Comparison of ENCODE assay signal across 16 mouse cellular contexts in the genomic region with DNA sequence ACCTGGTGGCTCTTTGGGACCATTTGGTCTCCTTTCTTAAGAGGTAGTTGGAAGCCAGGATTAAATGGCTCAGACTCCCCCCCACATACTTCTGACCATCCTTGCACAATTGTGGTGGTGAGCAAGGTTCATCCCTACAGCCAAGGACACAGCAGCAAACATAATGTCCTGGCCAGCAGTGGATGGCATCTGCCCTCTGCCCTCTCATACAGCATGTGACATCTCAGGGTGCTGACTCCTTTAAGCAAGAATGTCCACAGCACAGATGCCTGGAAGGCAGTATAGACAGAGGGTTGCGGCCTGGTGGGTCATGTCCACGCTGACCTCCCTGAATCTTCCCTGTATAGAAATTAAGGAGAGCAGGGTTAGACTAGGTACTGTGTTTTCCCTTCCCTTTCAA. TPM values are rescaled to one million over a fixed set of nuclear protein-coding genes. Genes with fewer than 3 reads are reported as not detected.
DNase-seq lines count a peak whose midpoint lies in the region; ATAC-seq and TF ChIP-seq lines count a peak whose summit lies in the region.
"Had no signal": no experiment of that assay in that cellular context is flagged by ENCODE, and none has a peak within 500 bp of the region (broad histone marks: within the 10 kb centered on the region; RNA-seq: fewer than 3 reads in every experiment).

No protein-coding gene starts in this region.

- no peaks in the 10 kb centered on the region; the same call in 1 of the 2 replicates for H3K27me3 ChIP-seq in hindbrain, embryonic 10.5 days (ENCODE audit: insufficient read depth, poor library complexity, severe bottlenecking)
- H3K27me3 ChIP-seq in hindbrain, embryonic 14.5 days (ENCODE audit: control insufficient read depth, insufficient read depth, low read length): no peaks in the 10 kb centered on the region
- no peaks in the 10 kb centered on the region for H3K27me3 ChIP-seq in liver, embryonic 14.5 days (ENCODE audit: control insufficient read depth, insufficient read depth, low read length)
- H3K27me3 ChIP-seq in kidney, postnatal 0 days (ENCODE audit: insufficient read depth, low read length): no peaks in the 10 kb centered on the region
- no peaks in the 10 kb centered on the region for H3K27me3 ChIP-seq in small intestine, adult 2 months (ENCODE audit: control insufficient read depth, insufficient read depth, low read length)
- H3K27me3 ChIP-seq: hindbrain, embryonic 15.5 days; lung, embryonic 15.5 days; midbrain, embryonic 15.5 days had no signal

- H3K27ac ChIP-seq in hindbrain, embryonic 10.5 days: peak overlapping the region; percentile 77
- H3K27ac ChIP-seq in hindbrain, embryonic 14.5 days: no peak overlapping the region
- no peak overlapping the region for H3K27ac ChIP-seq in liver, embryonic 14.5 days
- H3K27ac ChIP-seq in kidney, postnatal 0 days: 0 out of 2 replicates have a peak overlapping the region, but pooled peaks have one; percentile 25
- H3K27ac ChIP-seq in small intestine, adult 2 months (ENCODE audit: insufficient read depth, low read depth, low read length): 0 out of 2 replicates have a peak overlapping the region, but pooled peaks have one; percentile 48
- H3K27ac ChIP-seq: lung, embryonic 15.5 days; midbrain, embryonic 15.5 days had no signal

- TF ChIP-seq POLR2A in small intestine, adult 2 months (IDR thresholded peaks at IDR 0.05; ENCODE audit: low read depth, low read length): no peak

- peaks cover 99% of the 10 kb centered on the region for H3K4me1 ChIP-seq in hindbrain, embryonic 10.5 days (replicated peaks)
- H3K4me1 ChIP-seq in hindbrain, embryonic 14.5 days (replicated peaks; ENCODE audit: control insufficient read depth, insufficient read depth, low read length): peaks cover 71% of the 10 kb centered on the region
- peaks cover 0 to 10% of the 10 kb centered on the region in 2 experiments; a peak in 2 of 4 replicates for H3K4me1 ChIP-seq in liver, embryonic 14.5 days (replicated peaks; ENCODE audit: control insufficient read depth in 2 of 2, insufficient read depth in 2 of 2, low read length in 1 of 2)
- peaks cover 29% of the 10 kb centered on the region; the same call in 1 of the 2 replicates for H3K4me1 ChIP-seq in kidney, postnatal 0 days (replicated peaks; ENCODE audit: insufficient read depth, low read length)
- peaks cover 42% of the 10 kb centered on the region for H3K4me1 ChIP-seq in small intestine, adult 2 months (ENCODE audit: control insufficient read depth, insufficient read depth, insufficient read length, low read length)

- no peak for DNase-seq in hindbrain, embryonic 10.5 days (ENCODE audit: low spot score)
- DNase-seq in hindbrain, embryonic 14.5 days (ENCODE audit: low spot score): no peak
- DNase-seq in liver, embryonic 14.5 days (ENCODE audit: low read depth in 3 of 3, low spot score in 3 of 3): no peak
- no peak for DNase-seq in liver
- DNase-seq in kidney, postnatal 0 days (ENCODE audit: low spot score): no peak
- DNase-seq in lung, postnatal 25 days (ENCODE audit: low spot score): no peak
- DNase-seq in lung, postnatal 36 days: no peak
- DNase-seq: cerebellum, adult 9-10 months; gastrocnemius, postnatal 10 days; heart, adult 18-20 months; thymus, adult 18-20 months had no signal

- ATAC-seq in hindbrain, embryonic 14.5 days (ENCODE audit: low FRiP score): no peak
- ATAC-seq in liver, embryonic 14.5 days (ENCODE audit: insufficient read depth): 0 out of 2 replicates have a peak, but pooled peaks have one; percentile 27
- peak; percentile 76 for ATAC-seq in kidney, postnatal 0 days (replicated peaks; ENCODE audit: low FRiP score, low read depth)
- ATAC-seq: activated CD4-positive, CD25-positive, alpha-beta regulatory T cell, adult 4 months; midbrain, embryonic 15.5 days had no signal

- H3K4me2 ChIP-seq in hindbrain, embryonic 14.5 days (replicated peaks): no peak overlapping the region
- no peak overlapping the region for H3K4me2 ChIP-seq in liver, embryonic 14.5 days (ENCODE audit: low read depth)
- no peak overlapping the region for H3K4me2 ChIP-seq in kidney, postnatal 0 days (ENCODE audit: low read length)
- H3K4me2 ChIP-seq: lung, embryonic 15.5 days; midbrain, embryonic 15.5 days had no signal

- 70% methylated on average over 2 of the region's 2 CpGs for WGBS in hindbrain, embryonic 10.5 days
- 77% methylated on average over 2 of the region's 2 CpGs for WGBS in hindbrain, embryonic 14.5 days
- 64% methylated on average over 2 of the region's 2 CpGs for WGBS in liver, embryonic 14.5 days (ENCODE audit: insufficient replicate concordance)
- 82% methylated on average over 2 of the region's 2 CpGs for WGBS in kidney, postnatal 0 days
- WGBS in small intestine, adult 2 months: 96% methylated on average over 2 of the region's 2 CpGs

- no peaks in the 10 kb centered on the region for H3K9me3 ChIP-seq in hindbrain, embryonic 10.5 days
- no peaks in the 10 kb centered on the region for H3K9me3 ChIP-seq in hindbrain, embryonic 14.5 days (ENCODE audit: control insufficient read depth, low read length)
- no peaks in the 10 kb centered on the region for H3K9me3 ChIP-seq in liver, embryonic 14.5 days (ENCODE audit: control insufficient read depth, low read length)
- no peaks in the 10 kb centered on the region for H3K9me3 ChIP-seq in kidney, postnatal 0 days (replicated peaks; ENCODE audit: low read length)
- H3K9me3 ChIP-seq: hindbrain, embryonic 15.5 days; lung, embryonic 15.5 days; midbrain, embryonic 15.5 days had no signal

- no peak for TF ChIP-seq CTCF in liver, embryonic 14.5 days (IDR thresholded peaks at IDR 0.05; ENCODE audit: low read depth)
- TF ChIP-seq CTCF in kidney, postnatal 0 days (IDR thresholded peaks at IDR 0.05; ENCODE audit: low read depth): no peak
- no peak for TF ChIP-seq CTCF in small intestine, adult 2 months (IDR thresholded peaks at IDR 0.05; ENCODE audit: extremely low read depth, insufficient read length, insufficient replicate concordance, low read depth, low read length)

- peaks cover 19% of the 10 kb centered on the region; the same call in 1 of the 2 replicates for H3K36me3 ChIP-seq in hindbrain, embryonic 10.5 days
- no peaks in the 10 kb centered on the region for H3K36me3 ChIP-seq in hindbrain, embryonic 14.5 days (replicated peaks; ENCODE audit: control insufficient read depth, insufficient read depth)
- no peaks in the 10 kb centered on the region for H3K36me3 ChIP-seq in liver, embryonic 14.5 days (replicated peaks; ENCODE audit: control insufficient read depth, insufficient read depth, low read depth)
- no peaks in the 10 kb centered on the region for H3K36me3 ChIP-seq in kidney, postnatal 0 days (ENCODE audit: insufficient read depth, low read length)
- H3K36me3 ChIP-seq in small intestine, adult 2 months (ENCODE audit: control insufficient read depth, insufficient read depth, low read length): no peaks in the 10 kb centered on the region
- H3K36me3 ChIP-seq: hindbrain, embryonic 15.5 days; lung, embryonic 15.5 days; midbrain, embryonic 15.5 days had no signal

- H3K4me3 ChIP-seq in hindbrain, embryonic 10.5 days: no peak overlapping the region
- H3K4me3 ChIP-seq in hindbrain, embryonic 14.5 days (replicated peaks; ENCODE audit: low read length): no peak overlapping the region
- H3K4me3 ChIP-seq in liver, embryonic 14.5 days (ENCODE audit: insufficient read depth in 1 of 2, low read depth in 2 of 2, low read length in 2 of 2): no peak overlapping the region
- H3K4me3 ChIP-seq in kidney, postnatal 0 days (replicated peaks; ENCODE audit: low read depth, low read length): no peak overlapping the region
- no peak overlapping the region for H3K4me3 ChIP-seq in small intestine, adult 2 months (ENCODE audit: low read depth, low read length)
- H3K4me3 ChIP-seq: hindbrain, embryonic 15.5 days; lung, embryonic 15.5 days; midbrain, embryonic 15.5 days had no signal

- no peak overlapping the region for H3K9ac ChIP-seq in hindbrain, embryonic 14.5 days
- no peak overlapping the region for H3K9ac ChIP-seq in liver, embryonic 14.5 days (replicated peaks)
- H3K9ac ChIP-seq in kidney, postnatal 0 days (ENCODE audit: low read depth, low read length): no peak overlapping the region
- H3K9ac ChIP-seq: hindbrain, embryonic 15.5 days; lung, embryonic 15.5 days; midbrain, embryonic 15.5 days had no signal

- TF ChIP-seq EP300 in liver, embryonic 14.5 days (IDR thresholded peaks at IDR 0.05; ENCODE audit: low read depth): no peak

RNA-seq across cellular contexts. Expression of a gene that starts 12.1 kb away (rescaled TPM):
- polyA plus RNA-seq in hindbrain, embryonic 10.5 days (2016; fragmentation: Nextera tagmentation; extraction: Ambion mirVana): 6.6 and 7.2 TPM in 2 replicates
- 18.0 and 18.9 TPM in 2 replicates for polyA plus RNA-seq in hindbrain, embryonic 14.5 days (2014; fragmentation: Nextera tagmentation; extraction: Ambion mirVana)
- polyA plus RNA-seq in liver, embryonic 14.5 days (2012; rRNA removed): 1.2 and 1.5 TPM in 2 replicates
- polyA plus RNA-seq in liver, embryonic 14.5 days (2014; fragmentation: Nextera tagmentation; extraction: Ambion mirVana): 1.1 and 1.5 TPM in 2 replicates
- 3.7 and 3.9 TPM in 2 replicates for polyA plus RNA-seq in kidney, postnatal 0 days (2015; fragmentation: Nextera tagmentation; extraction: Ambion mirVana)
- 8.6 and 15.3 TPM in 2 replicates for polyA plus RNA-seq in small intestine, adult 2 months (2012; rRNA removed)

Comparison
In these comparisons a context has a peak if more than half of its experiments do, and no peak if none do; other contexts are left out.
1. H3K27ac ChIP-seq: peak in hindbrain, embryonic 10.5 days (single experiment), kidney, postnatal 0 days (single experiment) and small intestine, adult 2 months (single experiment); none in hindbrain, embryonic 14.5 days (single experiment) and liver, embryonic 14.5 days (single experiment).